Mouse (Mus musculus) retina, postnatal 7 days (tissue): ENCODE results near the gene Zfp94.

Experiments
- DNase-seq: peaks from one replicate; pipeline ENCODE4 v3.0.0-alpha.2; 2012; ENCODE audit warnings: low read depth, low spot score

The Zfp94 gene

GRCm38 (mm10) chr7:24316567-24317092 is at the start of gene Zfp94:
Zfp94 (minus strand) TSS chr7:24316666.
- DNase-seq: peak; percentile 91

GRCm38 (mm10) chr7:24365258-24366014 is 49.0 kb upstream of the Zfp94 start:
- DNase-seq: no peak

GRCm38 (mm10) chr7:24364827-24365226 is 48.4 kb upstream of the Zfp94 start:
- peak; percentile 75 for DNase-seq

- DNase-seq: peak; percentile 50
These were observed 46.8 kb upstream of the Zfp94 start for GRCm38 (mm10) chr7:24363228-24363627.

GRCm38 (mm10) chr7:24361001-24361400 is 44.5 kb upstream of the Zfp94 start:
- DNase-seq: no peak

GRCm38 (mm10) chr7:24359269-24359668 is 42.8 kb upstream of the Zfp94 start:
- DNase-seq: no peak

- DNase-seq: no peak
These were observed 41.4 kb upstream of the Zfp94 start for GRCm38 (mm10) chr7:24357899-24358298.

GRCm38 (mm10) chr7:24356081-24356480 is 39.6 kb upstream of the Zfp94 start:
- no peak for DNase-seq

GRCm38 (mm10) chr7:24355646-24356045 is 39.2 kb upstream of the Zfp94 start:
- DNase-seq: no peak

- no peak for DNase-seq
These were observed 32.4 kb upstream of the Zfp94 start, which contains the start of gene Lypd5 for GRCm38 (mm10) chr7:24348896-24349295. Lypd5 (plus strand) TSS chr7:24349196.

- DNase-seq: no peak
These were observed 30.0 kb upstream of the Zfp94 start for GRCm38 (mm10) chr7:24346444-24346843.

GRCm38 (mm10) chr7:24343701-24344272 is 27.3 kb upstream of the Zfp94 start:
- no peak for DNase-seq

GRCm38 (mm10) chr7:24338241-24338640 is 21.8 kb upstream of the Zfp94 start:
- no peak for DNase-seq

- DNase-seq: peak; percentile 84
These were observed 19.3 kb upstream of the Zfp94 start for GRCm38 (mm10) chr7:24335699-24336309.

GRCm38 (mm10) chr7:24333304-24333986 is 17.0 kb upstream of the Zfp94 start, which contains the start of gene Tescl:
Tescl (minus strand) TSS chr7:24333936.
- DNase-seq: no peak

GRCm38 (mm10) chr7:24327281-24327975 is 11.0 kb upstream of the Zfp94 start:
- no peak for DNase-seq

GRCm38 (mm10) chr7:24326273-24327135 is 10.0 kb upstream of the Zfp94 start:
- no peak for DNase-seq

- no peak for DNase-seq
These were observed 9.2 kb upstream of the Zfp94 start for GRCm38 (mm10) chr7:24325675-24326128.

GRCm38 (mm10) chr7:24325197-24325596 is 8.7 kb upstream of the Zfp94 start:
- DNase-seq: no peak

GRCm38 (mm10) chr7:24322593-24322992 is 6.1 kb upstream of the Zfp94 start:
- DNase-seq: no peak
